Mouse (Mus musculus): ENCODE data around the gene Gm11639.

Gm11639 gene

DNA sequence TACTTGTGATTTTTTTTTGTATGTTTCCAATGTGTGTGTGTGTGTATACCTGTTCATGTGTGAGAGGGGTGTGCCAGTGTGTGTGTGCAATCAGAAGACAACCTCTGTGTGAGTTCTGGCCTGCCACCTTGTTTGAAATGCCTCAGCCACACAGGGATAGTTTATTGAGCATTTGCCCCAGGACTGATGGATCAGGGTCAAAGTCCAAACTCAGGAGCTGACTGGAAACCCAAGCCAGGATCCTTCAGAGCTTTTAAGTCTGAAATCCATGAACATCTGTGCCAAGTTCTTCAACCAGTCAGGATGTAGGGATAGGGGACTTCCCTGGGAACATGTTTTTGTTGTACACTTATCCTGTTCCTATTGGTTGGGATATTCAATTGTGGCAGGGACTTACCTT lies 472.5 kb downstream of the Gm11639 start:
- no peak for DNase-seq

DNA sequence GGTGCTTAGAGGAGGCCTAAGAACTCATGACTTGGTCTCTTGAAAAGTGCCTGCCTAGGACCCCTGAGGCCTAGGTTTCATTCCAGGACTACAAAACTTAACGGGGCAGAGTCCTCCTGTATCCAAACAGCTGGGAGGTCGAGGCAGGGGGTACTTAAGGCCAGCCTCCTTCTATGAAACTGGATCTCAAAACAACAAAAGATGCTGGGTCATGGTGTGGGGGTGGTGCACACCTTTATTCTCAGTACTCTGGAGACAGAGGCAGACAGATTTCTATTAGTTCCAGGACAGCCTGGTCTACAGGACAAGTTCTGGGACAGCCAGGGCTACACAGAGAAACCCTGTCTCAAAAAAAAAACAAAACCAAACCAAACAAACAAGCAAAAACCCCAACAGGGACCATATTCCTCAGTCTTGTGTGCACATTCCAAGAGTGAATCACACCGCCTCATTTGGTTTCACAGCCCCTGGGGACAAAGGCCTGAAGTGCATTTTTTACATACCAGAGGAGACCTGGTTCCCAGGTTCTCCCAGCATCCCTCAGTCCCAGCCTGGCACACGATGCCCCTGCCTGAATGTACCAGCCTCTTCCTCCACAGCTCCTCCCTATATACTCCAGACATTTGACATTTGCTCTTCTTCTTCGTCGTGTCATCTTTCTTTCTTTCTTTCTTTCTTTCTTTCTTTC lies 474.3 kb downstream of the Gm11639 start:
- DNase-seq, result no peak

DNA sequence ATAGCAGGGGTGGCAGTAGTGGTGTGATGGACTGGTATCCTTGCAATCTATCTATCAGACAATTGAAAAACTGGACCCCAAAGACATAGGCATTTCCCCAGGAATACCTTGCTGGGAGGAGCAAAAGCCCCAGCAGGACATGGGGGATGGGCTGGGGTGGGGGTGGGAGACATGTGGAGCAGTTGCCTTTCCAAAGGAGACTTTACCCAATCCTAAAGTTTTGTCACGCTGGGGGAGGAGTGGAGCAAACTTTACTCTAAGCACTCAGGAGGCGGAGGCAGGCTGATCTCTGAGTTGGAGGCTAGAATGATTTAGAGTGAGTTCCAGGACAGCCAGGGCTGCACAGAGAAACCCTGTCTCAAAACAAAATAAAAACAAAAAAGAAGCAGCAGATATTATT lies 475.9 kb downstream of the Gm11639 start:
- no peak for DNase-seq

DNA sequence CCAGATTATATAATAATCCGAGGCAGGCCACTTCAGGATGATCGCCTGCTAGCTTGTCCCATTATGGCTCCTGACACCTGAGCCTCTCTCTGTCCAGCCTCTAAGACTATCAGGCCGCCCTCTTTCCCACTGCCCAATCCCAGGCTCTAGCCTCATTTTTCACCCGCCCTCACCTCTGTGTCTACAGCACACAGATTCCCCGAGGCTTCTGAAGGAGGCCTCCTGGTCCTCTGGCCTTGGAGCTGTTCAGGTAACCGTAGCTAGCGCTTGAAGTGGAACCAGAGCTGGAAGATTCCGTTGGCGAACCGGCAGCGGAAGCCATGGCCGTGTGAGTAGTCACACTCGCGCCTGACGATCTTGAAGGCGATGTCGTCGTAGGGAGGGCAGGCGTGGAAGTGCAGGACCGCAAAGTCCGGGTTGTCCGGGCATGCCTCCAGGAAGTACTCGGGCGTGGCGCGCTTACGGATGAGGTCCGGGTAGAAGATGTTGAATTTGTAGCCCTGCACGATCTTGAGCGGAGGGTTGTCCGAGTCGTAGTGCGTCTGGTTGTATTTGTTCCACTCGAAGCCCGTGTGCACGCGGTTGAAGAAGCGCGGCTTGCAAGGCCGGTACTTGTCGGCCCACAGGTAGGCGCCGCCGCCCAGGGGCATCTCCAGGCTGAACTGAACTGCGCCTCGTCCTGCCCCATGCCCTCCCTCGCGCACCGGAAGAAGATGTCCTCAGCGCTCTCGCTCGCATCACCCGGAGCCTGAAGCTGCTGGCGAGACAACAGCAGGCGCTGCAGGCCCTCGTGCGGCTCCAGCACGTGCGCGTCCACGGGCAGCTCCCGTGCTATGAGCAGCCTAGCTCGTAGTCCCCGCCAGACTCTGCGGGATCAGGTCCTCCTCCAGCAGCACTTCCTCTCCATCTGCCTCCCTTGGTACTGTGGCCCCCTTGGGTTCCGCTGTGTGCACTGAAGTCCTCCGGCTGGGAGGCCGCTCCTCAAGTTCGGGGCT lies 479.3 kb downstream of the Gm11639 start:
- no peak for DNase-seq

DNA sequence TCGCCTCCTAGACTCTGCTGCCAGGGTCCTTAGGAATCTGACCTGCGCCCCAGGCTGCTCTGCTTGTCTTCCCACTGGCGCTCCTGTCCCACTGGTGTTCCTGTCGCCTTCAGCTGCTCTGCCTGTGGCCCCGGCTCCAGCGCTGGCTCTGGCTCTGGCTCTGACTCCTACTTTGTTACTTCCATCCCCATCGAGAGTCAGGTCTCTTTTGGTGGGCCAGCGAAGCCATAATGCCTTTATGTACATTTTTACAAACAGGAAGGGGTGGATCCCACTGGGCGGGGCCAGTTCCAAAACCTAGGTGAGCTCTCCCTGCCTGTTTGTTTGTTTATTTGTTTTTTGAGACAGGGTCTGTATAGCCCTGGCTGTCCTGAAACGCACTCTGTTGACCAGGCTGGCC lies 481.3 kb downstream of the Gm11639 start:
- no peak for DNase-seq
